Mouse (Mus musculus): ENCODE data around the gene Nrl. TPM values are rescaled to one million over a fixed set of nuclear protein-coding genes. Genes with fewer than 3 reads are reported as not detected.
A peak's percentile ranks its signal among the peaks of the same experiment; 100 is the strongest.

Gene Nrl
- total RNA-seq (2015; ENCODE audit: low replicate concordance) (0.19 and 0.42 TPM in 2 replicates), total RNA-seq (2017; ENCODE audit: low replicate concordance) (0.42 TPM in 1 of 2 replicates, not detected in the other)

GRCm38 (mm10) chr14:55524785-55525184 lies at the start of gene Nrl:
Gene Nrl (minus strand): TSS chr14:55524981.
- no peak for ATAC-seq (replicated peaks; ENCODE audit: low FRiP score, poor library complexity, severe bottlenecking)

DNA sequence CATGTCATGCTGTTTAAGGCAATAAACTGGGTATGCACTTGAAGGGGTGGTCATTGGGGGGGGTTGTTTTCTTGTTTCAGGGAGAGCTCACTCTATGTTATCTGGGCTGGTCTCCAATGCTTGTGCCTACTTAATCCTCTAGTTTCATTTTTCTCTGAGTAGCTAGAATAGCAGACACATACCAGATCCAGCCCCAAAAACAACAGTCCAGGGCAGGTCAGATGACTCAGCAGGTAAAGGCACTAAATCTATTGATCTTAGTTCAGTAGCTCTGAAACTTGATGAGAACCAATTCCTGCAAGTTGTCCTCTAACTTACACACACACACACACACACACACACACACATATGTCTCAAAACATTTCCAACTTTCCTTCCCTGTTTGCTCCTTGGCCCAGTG lies 47.0 kb upstream of the Nrl start:
- no peak for ATAC-seq (replicated peaks; ENCODE audit: low FRiP score, poor library complexity, severe bottlenecking)

DNA sequence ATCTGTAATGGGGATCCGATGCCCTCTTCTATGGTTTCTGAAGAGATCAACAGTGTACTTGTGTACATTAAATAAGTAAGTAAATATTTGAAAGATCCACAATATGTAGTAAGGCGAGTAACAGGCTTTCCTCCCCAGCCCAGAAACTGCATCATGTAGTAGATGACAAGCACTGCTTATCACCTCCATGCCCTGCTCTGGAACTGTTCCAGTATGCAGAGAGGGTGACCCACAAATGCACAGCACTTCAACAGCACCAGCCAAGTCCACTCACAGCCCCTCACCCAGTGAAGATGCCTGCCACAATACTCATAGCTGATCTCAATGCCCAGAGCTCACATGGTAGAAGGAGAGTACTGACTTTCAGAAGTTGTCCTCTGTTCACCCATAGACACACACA lies 45.8 kb upstream of the Nrl start:
- ATAC-seq (replicated peaks; ENCODE audit: low FRiP score, poor library complexity, severe bottlenecking) = peak; percentile 34; the same call in 1 of the 2 replicates

- ATAC-seq (replicated peaks; ENCODE audit: low FRiP score, poor library complexity, severe bottlenecking) = no peak
Measured at GRCm38 (mm10) chr14:55567496-55567895, 42.7 kb upstream of the Nrl start.

- ATAC-seq (replicated peaks; ENCODE audit: low FRiP score, poor library complexity, severe bottlenecking) = no peak
Measured at GRCm38 (mm10) chr14:55565748-55566147, 41.0 kb upstream of the Nrl start.

DNA sequence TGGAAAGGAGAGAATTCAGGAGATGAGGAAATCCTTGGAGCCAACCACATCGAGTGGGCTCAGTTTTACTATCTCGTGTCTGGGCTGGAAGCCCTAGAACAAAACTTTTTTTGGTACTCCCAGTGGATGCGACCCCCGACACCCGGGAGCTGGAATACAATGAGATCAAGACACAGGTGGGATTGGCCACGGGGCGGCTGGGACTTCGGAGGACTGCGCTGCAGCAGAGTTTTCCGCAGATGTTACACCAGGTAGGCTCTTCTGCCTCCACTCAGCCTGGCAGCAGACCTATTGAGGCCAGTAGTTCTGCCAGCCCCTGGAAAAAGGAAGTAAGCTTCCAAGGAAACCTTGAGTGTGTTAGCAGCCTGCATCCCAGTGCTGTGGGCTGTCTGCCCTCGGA lies 38.5 kb upstream of the Nrl start:
- no peak for ATAC-seq (replicated peaks; ENCODE audit: low FRiP score, poor library complexity, severe bottlenecking)

GRCm38 (mm10) chr14:55561860-55562259 lies 37.1 kb upstream of the Nrl start:
- no peak for ATAC-seq (replicated peaks; ENCODE audit: low FRiP score, poor library complexity, severe bottlenecking)

- ATAC-seq (replicated peaks; ENCODE audit: low FRiP score, poor library complexity, severe bottlenecking) = peak; percentile 84
Measured at GRCm38 (mm10) chr14:55560202-55561073, 35.7 kb upstream of the Nrl start, which contains the start of gene A730061H03Rik. Gene A730061H03Rik (minus strand): TSS chr14:55560406.

GRCm38 (mm10) chr14:55559799-55560201 lies 35.0 kb upstream of the Nrl start, which contains the start of gene Dcaf11:
Gene Dcaf11 (plus strand): TSS chr14:55560006.
- ATAC-seq (replicated peaks; ENCODE audit: low FRiP score, poor library complexity, severe bottlenecking) = peak; percentile 76

GRCm38 (mm10) chr14:55558740-55559448 lies 34.1 kb upstream of the Nrl start:
- ATAC-seq (replicated peaks; ENCODE audit: low FRiP score, poor library complexity, severe bottlenecking) = no peak

DNA sequence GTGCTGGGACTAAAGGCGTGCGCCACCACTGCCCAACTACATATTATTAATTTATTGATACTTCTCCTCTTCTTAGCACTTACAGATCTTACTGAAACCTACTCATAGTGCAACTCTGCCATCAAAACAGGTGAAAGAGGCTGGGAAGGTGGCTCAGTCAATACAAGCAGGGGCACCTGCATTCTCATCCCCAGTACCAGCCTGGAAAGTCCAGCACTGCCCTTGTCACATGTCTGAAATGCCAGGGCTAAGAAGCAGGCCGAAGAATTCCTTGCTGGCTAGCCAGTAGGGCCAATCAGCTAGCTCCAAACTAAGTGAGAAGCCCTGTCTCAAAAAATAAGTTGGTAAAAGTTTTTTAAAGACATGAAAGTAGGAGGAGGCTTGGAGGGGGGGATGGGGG lies 32.8 kb upstream of the Nrl start:
- ATAC-seq (replicated peaks; ENCODE audit: low FRiP score, poor library complexity, severe bottlenecking) = no peak

GRCm38 (mm10) chr14:55557003-55557402 lies 32.2 kb upstream of the Nrl start:
- ATAC-seq (replicated peaks; ENCODE audit: low FRiP score, poor library complexity, severe bottlenecking) = no peak

GRCm38 (mm10) chr14:55555788-55556187 lies 31.0 kb upstream of the Nrl start:
- ATAC-seq (replicated peaks; ENCODE audit: low FRiP score, poor library complexity, severe bottlenecking) = no peak

DNA sequence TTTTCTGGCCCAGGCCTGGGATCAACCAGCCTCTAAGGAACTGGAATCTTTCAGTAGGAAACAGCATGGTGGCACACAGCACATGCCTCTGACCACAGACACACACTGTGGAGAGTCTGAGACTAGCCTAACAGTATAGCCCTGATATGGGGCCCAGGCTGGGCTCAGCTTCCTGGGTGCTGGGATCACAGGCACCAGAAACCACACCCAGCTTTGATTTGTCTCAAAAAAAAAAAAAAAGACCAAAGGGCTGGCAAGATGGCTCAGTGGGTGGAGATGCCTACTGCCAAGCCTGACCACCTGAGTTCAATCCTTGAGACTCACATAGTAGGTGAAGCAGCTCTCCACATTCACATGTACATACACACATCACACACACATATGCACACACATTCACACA lies 29.9 kb upstream of the Nrl start:
- ATAC-seq (replicated peaks; ENCODE audit: low FRiP score, poor library complexity, severe bottlenecking) = no peak

DNA sequence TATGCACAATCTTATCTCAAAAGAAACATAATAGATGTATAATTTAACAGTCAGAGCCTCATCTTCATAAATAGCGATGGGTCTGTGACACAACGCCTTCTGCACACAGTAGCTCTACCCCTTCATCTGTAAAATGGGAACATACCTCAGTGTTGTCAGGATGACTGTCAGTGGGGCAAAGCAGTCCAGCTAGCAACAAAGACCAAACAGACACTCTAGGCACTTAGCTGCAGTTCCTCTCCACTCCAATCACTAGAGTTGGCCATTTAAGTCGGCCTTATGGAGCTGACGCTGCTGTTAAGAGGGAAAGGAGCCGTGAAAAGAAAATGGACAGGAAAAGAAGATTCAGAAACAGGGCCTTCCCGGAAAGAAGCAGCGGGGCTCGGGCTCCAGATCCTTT lies 27.0 kb upstream of the Nrl start:
- ATAC-seq (replicated peaks; ENCODE audit: low FRiP score, poor library complexity, severe bottlenecking) = no peak

DNA sequence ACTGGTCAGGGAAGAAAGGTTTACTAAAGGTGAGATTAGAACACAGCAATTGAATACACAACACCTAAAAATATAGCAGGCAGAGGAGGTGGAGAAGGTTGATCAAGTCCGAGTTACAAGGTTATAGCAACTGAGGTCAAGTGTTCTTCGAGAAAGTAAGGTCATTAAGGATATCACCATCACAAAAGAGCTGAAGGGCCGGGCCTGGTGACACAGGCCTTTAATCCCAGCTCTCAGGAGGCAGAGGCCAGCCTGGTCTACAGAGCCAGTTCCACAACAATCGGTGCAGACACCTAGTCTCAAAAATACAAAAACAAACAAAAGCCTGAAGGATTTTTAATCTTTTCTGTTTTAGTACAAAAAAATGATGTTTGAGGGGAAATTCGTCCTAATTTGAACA lies 26.6 kb upstream of the Nrl start:
- no peak for ATAC-seq (replicated peaks; ENCODE audit: low FRiP score, poor library complexity, severe bottlenecking)

DNA sequence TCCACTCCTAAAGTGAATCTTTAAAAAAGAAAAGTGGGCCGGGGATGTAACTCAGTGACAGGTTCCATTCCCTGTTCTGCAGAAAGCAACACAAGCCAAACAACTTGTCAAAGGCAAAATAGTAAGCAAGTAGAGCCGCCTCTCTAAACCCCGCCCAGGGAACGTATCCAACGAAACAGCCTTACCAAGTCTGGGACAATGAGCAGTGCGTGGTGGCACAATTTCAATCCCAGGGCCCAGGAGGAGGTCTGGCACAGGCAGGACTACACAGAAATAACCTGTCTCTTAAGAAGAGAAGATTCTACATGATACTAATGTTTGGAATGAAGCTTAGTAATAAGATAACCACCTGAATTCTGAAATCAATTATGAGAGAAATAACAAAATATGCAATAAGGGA lies 25.4 kb upstream of the Nrl start:
- ATAC-seq (replicated peaks; ENCODE audit: low FRiP score, poor library complexity, severe bottlenecking) = no peak

DNA sequence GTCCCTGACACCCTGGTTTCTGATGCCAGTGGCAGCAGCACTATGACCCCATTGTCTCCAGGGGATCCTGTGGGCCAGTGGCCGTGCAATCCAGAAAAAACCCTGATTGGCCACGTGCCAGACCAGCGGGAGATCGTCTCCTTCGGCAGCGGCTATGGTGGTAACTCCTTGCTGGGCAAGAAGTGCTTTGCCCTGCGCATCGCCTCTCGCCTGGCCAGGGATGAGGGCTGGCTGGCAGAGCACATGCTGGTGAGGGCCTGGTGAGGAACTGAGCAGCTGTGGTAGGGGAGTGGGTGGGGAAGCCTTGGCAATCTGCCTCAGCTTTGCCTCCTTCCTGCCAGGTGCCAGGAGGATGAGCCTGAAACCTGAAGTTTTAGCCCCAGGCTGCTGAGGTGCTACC lies 19.6 kb upstream of the Nrl start:
- ATAC-seq (replicated peaks; ENCODE audit: low FRiP score, poor library complexity, severe bottlenecking) = no peak

- ATAC-seq (replicated peaks; ENCODE audit: low FRiP score, poor library complexity, severe bottlenecking) = peak; percentile 78
Measured at GRCm38 (mm10) chr14:55542268-55542667, 17.5 kb upstream of the Nrl start.

- ATAC-seq (replicated peaks; ENCODE audit: low FRiP score, poor library complexity, severe bottlenecking) = peak; percentile 40
Measured at GRCm38 (mm10) chr14:55540787-55541321, 16.1 kb upstream of the Nrl start.
